Mouse (Mus musculus) hindbrain, embryonic 15.5 days (tissue): ENCODE results near the gene Fah. TPM values are rescaled to one million over a fixed set of nuclear protein-coding genes. Genes with fewer than 3 reads are reported as not detected.

ENCODE experiments used
- ATAC-seq: fragments of 200-750 bp; cut with Nextera tagmentation; 2 replicates; pipeline ENCODE4 v1.8.0; 2017; ENCODE audit warnings: low read depth, moderate number of reproducible peaks, moderate TSS enrichment; ENCODE audit not compliant: low FRiP score
- H3K27ac ChIP-seq: fragments of 300-500 bp; sonication (generic); replicated peaks from 2 replicates; pipeline ENCODE4 v1.5.1; 2015; ENCODE audit warnings: mild to moderate bottlenecking, inconsistent platforms
- H3K27me3 ChIP-seq: fragments of 300-500 bp; sonication (generic); 2 replicates; pipeline ENCODE4 v1.6.1; 2015; ENCODE audit warnings: control low read depth, inconsistent platforms
- H3K36me3 ChIP-seq: fragments of 300-500 bp; sonication (generic); 2 replicates; pipeline ENCODE4 v1.6.1; 2015; ENCODE audit warnings: control low read depth, inconsistent platforms
- H3K4me1 ChIP-seq: fragments of 300-500 bp; sonication (generic); replicated peaks from 2 replicates; pipeline ENCODE4 v1.6.1; 2015; ENCODE audit warnings: control low read depth, inconsistent platforms
- H3K4me2 ChIP-seq: fragments of 300-500 bp; sonication (generic); 2 replicates; pipeline ENCODE4 v1.6.1; 2015; ENCODE audit warnings: moderate library complexity, mild to moderate bottlenecking, inconsistent platforms
- H3K4me3 ChIP-seq: fragments of 300-500 bp; sonication (generic); 2 replicates; pipeline ENCODE4 v1.5.1; 2015; ENCODE audit warnings: mild to moderate bottlenecking, inconsistent platforms
- H3K9ac ChIP-seq: fragments of 300-500 bp; sonication (generic); 2 replicates; pipeline ENCODE4 v1.6.1; 2015; ENCODE audit warnings: inconsistent platforms
- H3K9me3 ChIP-seq: fragments of 300-500 bp; sonication (generic); 2 replicates; pipeline ENCODE4 v1.6.1; 2016; ENCODE audit warnings: control low read depth, inconsistent platforms
- WGBS: fragments of 180-500 bp; shearing (Covaris S2); methylation state at CpG from one replicate; pipeline ENCODE4 v1.1.7; 2015; 5-methylcytosine and 5-hydroxymethylcytosine counted together
- polyA plus RNA-seq: library from polyadenylated mRNA; unstranded; fragments of >200 nt; fragmentation: Nextera tagmentation; extraction: Ambion mirVana; gene quantifications from 2 replicates; pipeline ENCODE4 v1.2.1, GENCODE M21; 2015

Fah gene
- polyA plus RNA-seq, 1 experiment from 2014 or later, result 13.6 TPM

- 90% methylated on average over 2 of the region's 2 CpGs for WGBS
- Histone ChIP-seq H3K36me3 (no peaks in the 10 kb centered on the region), H3K27me3 (no peaks in the 10 kb centered on the region), H3K27ac (no peak overlapping the region), H3K4me3 (no peak overlapping the region), H3K9me3 (no peaks in the 10 kb centered on the region), H3K4me2 (no peak overlapping the region), H3K9ac (no peak overlapping the region), H3K4me1 (no peaks in the 10 kb centered on the region)
- no peak for ATAC-seq
Measured at GRCm38 (mm10) chr7:84551472-84551871, 55.0 kb downstream of the Fah start.

GRCm38 (mm10) chr7:84546667-84547066, 59.9 kb downstream of the Fah start:
- H3K36me3 ChIP-seq, result no peaks in the 10 kb centered on the region
- no peaks in the 10 kb centered on the region for H3K4me1 ChIP-seq
- ATAC-seq, result 0 out of 2 replicates have a peak, but pooled peaks have one; percentile 45
- H3K9ac ChIP-seq, result no peak overlapping the region
- H3K27me3 ChIP-seq, result no peaks in the 10 kb centered on the region
- H3K27ac ChIP-seq, result no peak overlapping the region
- WGBS, result 67% methylated on average over 4 of the region's 4 CpGs
- no peaks in the 10 kb centered on the region for H3K9me3 ChIP-seq
- H3K4me3 ChIP-seq, result no peak overlapping the region
- H3K4me2 ChIP-seq, result no peak overlapping the region

GRCm38 (mm10) chr7:84544946-84545345, 61.6 kb downstream of the Fah start:
- H3K9ac ChIP-seq, result no peak overlapping the region
- H3K27ac ChIP-seq, result no peak overlapping the region
- WGBS, result 90% methylated on average over 4 of the region's 4 CpGs
- H3K4me1 ChIP-seq, result no peaks in the 10 kb centered on the region
- no peak for ATAC-seq
- no peak overlapping the region for H3K4me2 ChIP-seq
- no peaks in the 10 kb centered on the region for H3K9me3 ChIP-seq
- H3K36me3 ChIP-seq, result no peaks in the 10 kb centered on the region
- H3K27me3 ChIP-seq, result no peaks in the 10 kb centered on the region
- H3K4me3 ChIP-seq, result no peak overlapping the region

Other genes with a start within 250 kb of the Fah start
- 65.6 and 74.6 TPM in 2 replicates for gene Arnt2, start 196.5 kb downstream of the Fah start, polyA plus RNA-seq
- 1.8 and 2.1 TPM in 2 replicates for gene Gm2115, start 77.8 kb downstream of the Fah start, polyA plus RNA-seq
- gene Zfand6, start 83.2 kb upstream of the Fah start, polyA plus RNA-seq, result 181 and 183 TPM in 2 replicates
- not detected in 2 replicates for gene Olfr291, start 246.8 kb upstream of the Fah start, polyA plus RNA-seq